Mouse (Mus musculus): ENCODE data around the gene Igf2bp3. TPM values are rescaled to one million over a fixed set of nuclear protein-coding genes. Genes with fewer than 3 reads are reported as not detected.

The Igf2bp3 gene
- polyA plus RNA-seq, 1 experiment from 2014 or later: 40.7 TPM

DNA sequence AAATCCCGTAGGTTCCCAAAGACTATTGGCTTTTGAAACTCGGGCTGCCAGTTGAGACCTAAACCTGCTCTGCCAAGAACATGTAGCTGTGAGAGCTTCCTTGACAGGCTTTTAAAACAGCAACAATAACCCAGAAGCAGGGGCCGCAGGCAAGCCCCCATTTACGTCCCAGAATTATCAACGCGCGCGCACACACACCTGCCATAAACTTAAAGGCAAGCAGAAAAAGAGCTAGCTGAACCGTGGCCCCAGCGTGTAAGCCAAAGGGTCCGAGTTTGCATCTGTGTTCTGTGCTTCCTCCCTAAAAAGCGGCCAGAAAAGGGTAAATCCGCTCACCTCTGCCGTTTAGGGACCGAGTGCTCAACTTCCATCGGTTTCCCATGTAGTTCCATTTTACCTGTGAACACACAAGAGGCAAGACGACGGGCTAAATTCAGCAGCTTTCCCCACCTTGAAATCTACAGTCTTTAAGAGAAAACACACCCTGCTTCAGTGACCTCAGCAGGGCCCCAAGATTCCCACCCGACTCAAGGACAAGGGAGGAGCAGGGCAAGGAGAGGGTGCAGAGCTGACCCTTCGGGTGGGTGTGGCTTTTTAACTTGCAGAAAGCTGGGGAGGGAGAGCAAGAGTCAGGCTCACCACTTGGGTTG, 1.7 kb downstream of the Igf2bp3 start:
- peak overlapping the region; percentile 93 for H3K4me2 ChIP-seq (replicated peaks; ENCODE audit: low read depth)
- 7% methylated on average over 20 of the region's 20 CpGs for WGBS
- no peak for DNase-seq (ENCODE audit: low spot score)

GRCm38 (mm10) chr6:49212141-49212540, 2.6 kb downstream of the Igf2bp3 start:
- no peaks in the 10 kb centered on the region for H3K27me3 ChIP-seq (ENCODE audit: control insufficient read depth, insufficient read depth, low read length)
- TF ChIP-seq EP300 (optimal IDR thresholded peaks at IDR 0.05) (no peak), CTCF (IDR thresholded peaks at IDR 0.05; ENCODE audit: low read depth) (no peak)
- DNase-seq (ENCODE audit: low spot score) (peak; percentile 10), ATAC-seq (ENCODE audit: low FRiP score, low TSS enrichment) (no peak)
- peaks cover 3% of the 10 kb centered on the region for H3K4me1 ChIP-seq (replicated peaks; ENCODE audit: control insufficient read depth, insufficient read depth)
- H3K4me2 ChIP-seq (replicated peaks; ENCODE audit: low read depth): peak overlapping the region; percentile 93; the same call in 1 of the 2 replicates
- WGBS: 26% methylated on average over 3 of the region's 4 CpGs
- no peaks in the 10 kb centered on the region for H3K36me3 ChIP-seq (ENCODE audit: control insufficient read depth, insufficient read depth, low read length)
- no peak overlapping the region for H3K9ac ChIP-seq (ENCODE audit: low read length)
- no peak overlapping the region for H3K27ac ChIP-seq (replicated peaks)
- H3K4me3 ChIP-seq (ENCODE audit: low read depth, low read length): no peak overlapping the region
- no peaks in the 10 kb centered on the region for H3K9me3 ChIP-seq (ENCODE audit: control insufficient read depth, low read length)

More for the DNA sequence above, 1.7 kb downstream of the Igf2bp3 start:
- TF ChIP-seq EP300 (optimal IDR thresholded peaks at IDR 0.05) (no peak), CTCF (IDR thresholded peaks at IDR 0.05; ENCODE audit: low read depth) (no peak)
- H3K36me3 ChIP-seq (ENCODE audit: control insufficient read depth, insufficient read depth, low read length): no peaks in the 10 kb centered on the region
- H3K9ac ChIP-seq (ENCODE audit: low read length): peak overlapping the region; percentile 92
- peak overlapping the region; percentile 84 for H3K4me3 ChIP-seq (ENCODE audit: low read depth, low read length)
- H3K27me3 ChIP-seq (ENCODE audit: control insufficient read depth, insufficient read depth, low read length): no peaks in the 10 kb centered on the region
- H3K9me3 ChIP-seq (ENCODE audit: control insufficient read depth, low read length): no peaks in the 10 kb centered on the region
- H3K27ac ChIP-seq (replicated peaks): peak overlapping the region; percentile 92
- H3K4me1 ChIP-seq (replicated peaks; ENCODE audit: control insufficient read depth, insufficient read depth): peaks cover 3% of the 10 kb centered on the region
- no peak for ATAC-seq (ENCODE audit: low FRiP score, low TSS enrichment)

- ATAC-seq (ENCODE audit: low FRiP score, low TSS enrichment): no peak
- TF ChIP-seq CTCF (IDR thresholded peaks at IDR 0.05; ENCODE audit: low read depth) (no peak), EP300 (optimal IDR thresholded peaks at IDR 0.05) (no peak)
- Histone ChIP-seq H3K27ac (replicated peaks) (no peak overlapping the region; the same call in 1 of the 2 replicates), H3K4me3 (ENCODE audit: low read depth, low read length) (no peak overlapping the region), H3K4me2 (replicated peaks; ENCODE audit: low read depth) (no peak overlapping the region), H3K9me3 (ENCODE audit: control insufficient read depth, low read length) (no peaks in the 10 kb centered on the region), H3K27me3 (ENCODE audit: control insufficient read depth, insufficient read depth, low read length) (no peaks in the 10 kb centered on the region), H3K4me1 (replicated peaks; ENCODE audit: control insufficient read depth, insufficient read depth) (peaks cover 3% of the 10 kb centered on the region), H3K36me3 (ENCODE audit: control insufficient read depth, insufficient read depth, low read length) (no peaks in the 10 kb centered on the region), H3K9ac (ENCODE audit: low read length) (no peak overlapping the region)
- WGBS: 27% methylated on average over 5 of the region's 5 CpGs
- DNase-seq (ENCODE audit: low spot score): peak; percentile 16
These were observed 3.2 kb downstream of the Igf2bp3 start for GRCm38 (mm10) chr6:49211596-49211995.

GRCm38 (mm10) chr6:49209881-49210854, 4.6 kb downstream of the Igf2bp3 start:
- H3K9ac ChIP-seq (ENCODE audit: low read length): no peak overlapping the region
- ATAC-seq (ENCODE audit: low FRiP score, low TSS enrichment): peak; percentile 71
- H3K9me3 ChIP-seq (ENCODE audit: control insufficient read depth, low read length): no peaks in the 10 kb centered on the region
- H3K27me3 ChIP-seq (ENCODE audit: control insufficient read depth, insufficient read depth, low read length): no peaks in the 10 kb centered on the region
- no peaks in the 10 kb centered on the region for H3K36me3 ChIP-seq (ENCODE audit: control insufficient read depth, insufficient read depth, low read length)
- 5% methylated on average over 14 of the region's 14 CpGs for WGBS
- TF ChIP-seq EP300 (optimal IDR thresholded peaks at IDR 0.05): no peak
- TF ChIP-seq CTCF (IDR thresholded peaks at IDR 0.05; ENCODE audit: low read depth): no peak
- peak overlapping the region; percentile 61 for H3K27ac ChIP-seq (replicated peaks)
- H3K4me2 ChIP-seq (replicated peaks; ENCODE audit: low read depth): peak overlapping the region; percentile 34
- 0 out of 2 replicates have a peak overlapping the region, but pooled peaks have one; percentile 10 for H3K4me3 ChIP-seq (ENCODE audit: low read depth, low read length)
- peaks cover 3% of the 10 kb centered on the region for H3K4me1 ChIP-seq (replicated peaks; ENCODE audit: control insufficient read depth, insufficient read depth)
- DNase-seq (ENCODE audit: low spot score): peak; percentile 85

DNA sequence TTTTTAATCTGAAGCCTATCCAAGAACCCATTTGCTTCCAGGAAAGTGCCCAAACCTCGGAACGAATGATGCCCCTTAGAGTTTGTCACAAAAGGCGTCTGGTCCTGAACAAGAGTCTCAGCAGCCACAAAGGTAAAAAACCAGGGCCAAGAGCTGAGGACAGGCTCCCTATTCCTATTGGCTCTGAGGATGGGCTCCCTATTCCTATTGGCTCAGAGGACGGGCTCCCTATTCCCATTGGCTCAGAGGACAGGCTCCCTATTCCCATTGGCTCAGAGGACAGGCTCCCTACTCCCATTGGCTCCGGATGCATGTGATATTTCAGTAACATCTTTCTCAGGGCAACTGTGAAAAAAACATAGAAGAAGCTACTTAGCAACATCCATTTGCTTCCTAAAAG, 5.8 kb downstream of the Igf2bp3 start:
- ATAC-seq (ENCODE audit: low FRiP score, low TSS enrichment) (peak; percentile 61; the same call in 1 of the 2 replicates), DNase-seq (ENCODE audit: low spot score) (peak; percentile 38)
- 67% methylated on average over 5 of the region's 5 CpGs for WGBS
- Histone ChIP-seq H3K4me1 (replicated peaks; ENCODE audit: control insufficient read depth, insufficient read depth) (peaks cover 3% of the 10 kb centered on the region), H3K4me2 (replicated peaks; ENCODE audit: low read depth) (peak overlapping the region; percentile 36), H3K36me3 (ENCODE audit: control insufficient read depth, insufficient read depth, low read length) (no peaks in the 10 kb centered on the region; the same call in 1 of the 2 replicates), H3K27me3 (ENCODE audit: control insufficient read depth, insufficient read depth, low read length) (no peaks in the 10 kb centered on the region), H3K9ac (ENCODE audit: low read length) (no peak overlapping the region), H3K27ac (replicated peaks) (peak overlapping the region; percentile 74), H3K9me3 (ENCODE audit: control insufficient read depth, low read length) (no peaks in the 10 kb centered on the region), H3K4me3 (ENCODE audit: low read depth, low read length) (no peak overlapping the region)
- TF ChIP-seq EP300 (optimal IDR thresholded peaks at IDR 0.05): peak; percentile 58
- TF ChIP-seq CTCF (IDR thresholded peaks at IDR 0.05; ENCODE audit: low read depth): no peak
